Mouse (Mus musculus): Measurements from ENCODE around the gene Tma7. TPM values are rescaled to one million over a fixed set of nuclear protein-coding genes. Genes with fewer than 3 reads are reported as not detected.

The Tma7 gene
- polyA plus RNA-seq, 1 experiment from 2014 or later, result 785 TPM

DNA sequence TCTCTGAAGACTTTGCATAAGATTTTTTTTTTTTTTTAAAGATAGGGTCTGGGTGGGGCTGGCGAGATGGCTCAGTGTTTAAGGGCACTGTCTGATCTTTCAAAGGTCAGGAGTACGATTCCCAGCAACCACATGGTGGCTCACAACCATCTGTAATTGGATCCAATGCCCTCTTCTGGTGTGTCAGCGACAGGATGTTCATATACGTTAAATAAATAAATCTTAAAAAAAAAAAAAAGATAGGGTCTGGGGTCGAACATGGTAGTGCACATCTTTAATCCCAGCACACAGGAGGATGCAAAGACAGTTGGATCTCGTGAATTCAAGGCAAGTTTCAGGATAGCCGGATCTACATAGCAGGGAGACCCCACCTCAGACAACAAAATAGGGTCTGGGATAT, 33.1 kb downstream of the Tma7 start:
- Histone ChIP-seq H3K4me1 (replicated peaks) (peaks cover 5% of the 10 kb centered on the region), H3K27ac (no peak overlapping the region), H3K36me3 (0 out of 2 replicates have a peak, but pooled peaks cover 5% of the 10 kb centered on the region), H3K9me3 (no peaks in the 10 kb centered on the region), H3K27me3 (ENCODE audit: insufficient read depth, poor library complexity, severe bottlenecking) (no peaks in the 10 kb centered on the region), H3K4me3 (no peak overlapping the region)
- 77% methylated on average over 7 of the region's 7 CpGs for WGBS
- no peak for DNase-seq (ENCODE audit: low spot score)

DNA sequence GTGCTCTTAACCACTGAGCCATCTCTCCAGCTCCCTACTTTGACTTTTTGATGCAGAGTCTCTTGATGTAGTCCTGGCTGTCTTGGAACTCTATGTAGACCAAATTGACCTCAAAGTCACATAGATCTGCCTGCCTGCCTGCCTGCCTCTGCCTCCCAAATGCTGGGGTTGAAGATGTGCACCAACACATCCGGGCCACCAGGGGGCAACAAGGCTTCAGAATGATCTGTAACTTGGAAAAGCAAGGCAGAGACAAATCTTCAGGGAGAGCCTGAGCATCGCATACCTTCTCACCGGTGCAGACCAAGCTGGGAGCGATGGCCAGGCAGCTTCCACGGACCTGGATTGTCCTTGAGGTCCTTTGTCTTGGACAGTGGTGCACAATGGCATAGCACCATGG, 36.1 kb downstream of the Tma7 start:
- Histone ChIP-seq H3K4me3 (no peak overlapping the region), H3K4me1 (replicated peaks) (no peaks in the 10 kb centered on the region), H3K9me3 (no peaks in the 10 kb centered on the region), H3K27ac (no peak overlapping the region), H3K27me3 (ENCODE audit: insufficient read depth, poor library complexity, severe bottlenecking) (no peaks in the 10 kb centered on the region), H3K36me3 (0 out of 2 replicates have a peak, but pooled peaks cover 1% of the 10 kb centered on the region)
- 46% methylated on average over 5 of the region's 5 CpGs for WGBS
- peak; percentile 57 for DNase-seq (ENCODE audit: low spot score)

DNA sequence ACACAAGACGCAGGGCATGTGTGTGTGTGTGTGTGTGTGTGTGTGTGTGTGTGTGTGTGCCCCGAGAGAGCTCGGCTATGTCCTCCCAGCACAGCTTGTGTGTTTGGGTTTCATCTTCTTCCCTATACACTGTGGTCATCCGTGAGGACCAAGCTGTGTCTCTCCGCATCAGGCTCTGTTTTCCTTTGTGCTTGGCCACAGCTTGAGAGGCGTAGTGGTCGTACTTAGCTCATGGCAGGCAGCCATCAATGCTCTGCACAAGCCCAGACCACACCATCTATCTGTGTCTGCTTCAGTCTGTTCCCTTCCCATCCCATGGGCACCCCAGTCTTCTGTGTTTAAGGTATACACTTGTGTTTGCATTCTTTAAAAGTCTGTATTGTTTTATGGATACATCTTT, 41.0 kb downstream of the Tma7 start:
- Histone ChIP-seq H3K27ac (no peak overlapping the region), H3K4me1 (replicated peaks) (peaks cover 32% of the 10 kb centered on the region), H3K27me3 (ENCODE audit: insufficient read depth, poor library complexity, severe bottlenecking) (peaks cover 17% of the 10 kb centered on the region; the same call in 1 of the 2 replicates), H3K36me3 (no peaks in the 10 kb centered on the region), H3K4me3 (no peak overlapping the region), H3K9me3 (no peaks in the 10 kb centered on the region)
- no peak for DNase-seq (ENCODE audit: low spot score)
- 89% methylated on average over 7 of the region's 7 CpGs for WGBS

DNA sequence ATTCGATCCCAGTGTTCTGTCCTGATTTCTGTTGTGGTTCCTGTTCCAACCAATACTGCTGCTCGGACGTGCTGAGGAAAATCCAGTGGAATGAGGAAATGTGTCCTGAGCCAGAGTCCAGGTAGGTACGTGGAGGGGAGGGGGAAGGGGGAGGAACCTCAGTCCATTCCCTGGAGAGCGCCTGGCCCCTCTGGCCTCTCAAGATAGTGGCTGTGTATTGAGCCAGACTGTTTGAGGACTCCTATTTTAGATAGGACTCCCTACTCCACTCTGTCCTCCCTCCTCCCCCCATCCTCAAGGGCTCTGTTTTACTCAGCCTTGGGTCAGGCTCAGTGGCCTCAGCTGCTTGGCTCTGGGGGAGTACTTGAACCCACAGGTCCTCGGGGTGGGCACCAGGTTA, 41.5 kb downstream of the Tma7 start:
- no peak overlapping the region for H3K27ac ChIP-seq
- H3K27me3 ChIP-seq (ENCODE audit: insufficient read depth, poor library complexity, severe bottlenecking), result peaks cover 17% of the 10 kb centered on the region; the same call in 1 of the 2 replicates
- DNase-seq (ENCODE audit: low spot score), result no peak
- H3K36me3 ChIP-seq, result no peaks in the 10 kb centered on the region
- 71% methylated on average over 6 of the region's 6 CpGs for WGBS
- H3K9me3 ChIP-seq, result no peaks in the 10 kb centered on the region
- no peak overlapping the region for H3K4me3 ChIP-seq
- H3K4me1 ChIP-seq (replicated peaks), result peaks cover 32% of the 10 kb centered on the region

DNA sequence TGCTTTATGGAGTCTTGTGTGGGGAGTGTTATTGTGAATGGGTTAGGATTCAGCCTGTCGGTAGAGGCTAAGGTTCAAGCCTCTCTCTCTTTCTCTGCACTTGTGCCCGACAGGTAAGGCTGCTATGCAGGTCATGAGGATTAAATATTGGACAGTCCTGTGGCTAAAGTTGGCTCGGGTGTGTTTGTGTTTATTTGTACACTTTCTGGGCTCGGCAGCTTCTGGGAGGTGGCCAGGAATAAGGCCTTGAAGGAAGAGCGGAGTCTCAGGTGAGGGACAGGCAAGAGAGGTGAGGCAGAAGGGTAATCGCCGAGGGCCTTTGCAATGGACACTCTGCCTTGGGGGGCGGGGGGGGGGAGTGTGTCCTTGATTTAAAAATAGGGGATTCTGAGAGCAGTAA, 42.2 kb downstream of the Tma7 start:
- Histone ChIP-seq H3K36me3 (no peaks in the 10 kb centered on the region), H3K27me3 (ENCODE audit: insufficient read depth, poor library complexity, severe bottlenecking) (peaks cover 17% of the 10 kb centered on the region; the same call in 1 of the 2 replicates), H3K4me3 (no peak overlapping the region), H3K4me1 (replicated peaks) (peaks cover 32% of the 10 kb centered on the region), H3K9me3 (no peaks in the 10 kb centered on the region), H3K27ac (no peak overlapping the region)
- WGBS, result 86% methylated on average over 8 of the region's 8 CpGs
- no peak for DNase-seq (ENCODE audit: low spot score)

DNA sequence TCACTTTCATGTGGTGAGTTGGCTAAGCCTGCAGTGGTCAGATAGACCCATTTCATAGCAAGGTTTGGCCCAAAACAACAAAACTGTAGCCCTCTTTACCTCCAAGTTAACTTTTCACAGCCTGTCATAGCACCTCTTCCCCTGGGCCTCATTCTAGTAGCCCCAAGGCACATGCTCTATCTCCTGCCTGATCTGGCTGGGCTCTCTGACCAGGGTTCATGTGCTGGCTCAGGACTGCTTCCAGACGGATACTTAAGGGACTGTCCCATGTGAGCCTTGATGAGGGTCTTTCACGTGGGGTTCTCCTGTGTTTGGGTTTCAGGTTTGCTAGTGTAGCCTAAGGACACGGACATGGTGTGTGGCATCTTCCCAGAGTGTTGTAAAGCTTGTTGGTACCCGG, 42.7 kb downstream of the Tma7 start:
- WGBS, result 80% methylated on average over 4 of the region's 4 CpGs
- Histone ChIP-seq H3K36me3 (no peaks in the 10 kb centered on the region), H3K9me3 (no peaks in the 10 kb centered on the region), H3K4me3 (peak overlapping the region; percentile 75; the same call in 1 of the 2 replicates), H3K27me3 (ENCODE audit: insufficient read depth, poor library complexity, severe bottlenecking) (peaks cover 17% of the 10 kb centered on the region; the same call in 1 of the 2 replicates), H3K27ac (no peak overlapping the region), H3K4me1 (replicated peaks) (peaks cover 32% of the 10 kb centered on the region)
- DNase-seq (ENCODE audit: low spot score), result no peak

DNA sequence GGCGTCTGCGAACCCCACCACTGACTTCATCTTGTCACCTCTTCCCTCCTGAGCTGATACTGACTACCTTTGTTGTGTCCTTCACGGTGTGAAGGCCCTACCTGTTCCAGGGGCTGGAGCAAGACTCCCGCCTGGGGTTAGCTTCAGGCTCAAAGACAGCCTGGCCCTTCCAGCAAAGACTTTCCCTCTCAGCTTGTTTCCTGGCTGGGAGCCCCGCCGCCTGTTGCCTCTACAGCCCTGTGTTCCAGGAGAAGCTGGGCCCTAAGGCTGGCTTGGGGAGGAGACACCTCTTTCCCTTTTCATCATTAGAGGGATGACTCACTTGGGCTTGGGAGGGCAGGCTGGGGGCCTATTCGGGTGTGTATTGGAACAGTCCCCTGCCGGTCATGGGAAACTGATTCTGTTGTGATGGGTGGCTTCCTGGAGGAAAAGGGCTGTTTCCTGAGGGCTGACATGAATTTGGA, 43.5 kb downstream of the Tma7 start:
- peak overlapping the region; percentile 75 for H3K4me3 ChIP-seq
- peaks cover 32% of the 10 kb centered on the region for H3K4me1 ChIP-seq (replicated peaks)
- H3K27ac ChIP-seq, result peak overlapping the region; percentile 89
- no peak for DNase-seq (ENCODE audit: low spot score)
- H3K36me3 ChIP-seq, result no peaks in the 10 kb centered on the region
- H3K9me3 ChIP-seq, result no peaks in the 10 kb centered on the region
- peaks cover 17% of the 10 kb centered on the region; the same call in 1 of the 2 replicates for H3K27me3 ChIP-seq (ENCODE audit: insufficient read depth, poor library complexity, severe bottlenecking)
- 20% methylated on average over 8 of the region's 8 CpGs for WGBS

DNA sequence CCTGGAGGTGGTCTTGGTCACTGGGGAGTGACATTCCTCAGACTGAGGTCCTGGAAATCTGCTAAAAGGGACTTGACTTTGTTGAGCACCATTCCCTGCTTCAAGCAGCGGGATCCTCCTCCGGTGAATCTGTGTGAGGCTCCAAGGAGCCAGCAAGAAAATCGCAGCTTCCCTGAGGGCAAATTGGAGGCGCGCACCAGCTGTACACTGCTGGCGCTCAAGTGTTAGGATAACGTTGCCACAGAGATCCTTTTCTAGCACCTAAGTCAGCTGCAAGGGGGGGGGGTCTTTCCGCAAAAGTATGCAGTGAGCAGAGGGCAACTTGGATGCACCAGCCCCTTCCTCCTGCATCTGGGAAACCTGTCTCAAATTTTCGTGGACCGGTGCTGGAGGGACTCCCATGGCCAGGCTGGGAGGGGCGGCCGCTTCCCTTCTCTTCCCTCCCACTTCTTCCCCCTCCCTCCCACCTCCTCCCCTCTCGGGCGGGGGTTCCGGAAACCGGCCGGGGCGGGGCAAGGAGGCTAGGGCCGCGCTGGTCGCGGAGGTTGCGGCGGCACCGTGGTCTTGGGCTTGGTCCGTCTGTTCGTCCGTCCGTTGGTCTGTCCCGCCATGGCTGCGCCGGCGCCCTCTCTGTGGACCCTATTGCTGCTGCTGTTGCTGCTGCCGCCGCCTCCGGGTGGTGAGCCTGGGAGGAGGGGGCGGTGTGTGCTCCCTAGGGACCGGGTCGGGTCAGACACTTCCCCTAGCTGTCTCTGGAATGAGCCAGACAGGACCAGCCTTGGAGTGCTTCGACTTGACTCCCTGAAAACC, 44.1 kb downstream of the Tma7 start, which contains the start of gene Shisa5:
Shisa5 (plus strand) TSS at position 480 of the 810 bp plus-strand sequence.
- Histone ChIP-seq H3K9me3 (no peaks in the 10 kb centered on the region), H3K4me3 (peak within 1 kb of the TSS; percentile 75), H3K27ac (peak within 1 kb of the TSS; percentile 89), H3K4me1 (replicated peaks) (peaks cover 32% of the 10 kb centered on the region), H3K27me3 (ENCODE audit: insufficient read depth, poor library complexity, severe bottlenecking) (peaks cover 17% of the 10 kb centered on the region; the same call in 1 of the 2 replicates), H3K36me3 (no peaks in the 10 kb centered on the region)
- peak; percentile 77 for DNase-seq (ENCODE audit: low spot score)
- WGBS, result under 1% methylated on average over 40 of the region's 40 CpGs

DNA sequence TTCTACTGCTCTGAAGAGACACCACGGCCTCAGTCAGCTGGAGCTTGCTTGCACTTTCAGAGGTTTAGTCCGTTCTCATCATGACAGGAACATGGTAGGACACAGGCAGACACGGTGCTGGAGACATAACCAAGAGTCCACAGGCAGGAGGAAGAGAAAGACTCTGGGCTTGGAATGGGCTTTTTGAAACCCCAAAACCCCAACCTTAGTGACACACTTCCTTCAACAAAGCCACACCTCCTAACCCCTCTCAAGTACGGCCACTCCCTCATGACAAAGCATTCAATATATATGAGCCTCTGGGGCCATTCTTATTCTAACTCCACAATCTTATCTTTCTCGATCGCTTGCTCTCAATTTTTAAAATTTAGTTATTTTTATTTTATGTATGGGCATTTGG, 50.0 kb downstream of the Tma7 start:
- H3K4me3 ChIP-seq, result no peak overlapping the region
- H3K27ac ChIP-seq, result no peak overlapping the region
- no peaks in the 10 kb centered on the region; the same call in 1 of the 2 replicates for H3K36me3 ChIP-seq
- no peaks in the 10 kb centered on the region for H3K9me3 ChIP-seq
- H3K27me3 ChIP-seq (ENCODE audit: insufficient read depth, poor library complexity, severe bottlenecking), result 0 out of 2 replicates have a peak, but pooled peaks cover 1% of the 10 kb centered on the region
- no peak for DNase-seq (ENCODE audit: low spot score)
- WGBS, result 83% methylated on average over 6 of the region's 6 CpGs
- H3K4me1 ChIP-seq (replicated peaks), result no peaks in the 10 kb centered on the region

DNA sequence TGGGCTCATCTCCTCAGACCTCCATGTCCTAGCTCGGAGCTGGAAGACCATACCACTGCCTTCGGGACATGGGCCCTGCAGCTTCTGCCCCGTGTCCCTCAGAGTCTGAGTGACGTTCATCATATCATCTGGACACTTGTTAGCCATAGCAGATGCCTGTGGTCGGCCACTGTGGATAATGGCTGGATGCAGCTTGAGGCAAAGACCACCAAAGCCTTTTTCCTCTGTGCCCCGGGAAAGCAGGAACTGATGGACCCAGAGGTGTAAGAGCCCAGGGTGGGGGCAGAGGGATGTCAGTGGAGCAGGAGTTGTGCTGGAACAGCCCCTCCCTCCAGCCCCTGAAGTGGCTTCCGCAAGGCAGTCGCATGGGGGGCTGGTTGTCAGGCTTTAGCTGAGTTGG, 50.7 kb downstream of the Tma7 start:
- Histone ChIP-seq H3K27ac (no peak overlapping the region), H3K27me3 (ENCODE audit: insufficient read depth, poor library complexity, severe bottlenecking) (no peaks in the 10 kb centered on the region), H3K4me3 (no peak overlapping the region), H3K4me1 (replicated peaks) (no peaks in the 10 kb centered on the region), H3K9me3 (no peaks in the 10 kb centered on the region), H3K36me3 (no peaks in the 10 kb centered on the region; the same call in 1 of the 2 replicates)
- WGBS, result 83% methylated on average over 8 of the region's 8 CpGs
- no peak for DNase-seq (ENCODE audit: low spot score)

DNA sequence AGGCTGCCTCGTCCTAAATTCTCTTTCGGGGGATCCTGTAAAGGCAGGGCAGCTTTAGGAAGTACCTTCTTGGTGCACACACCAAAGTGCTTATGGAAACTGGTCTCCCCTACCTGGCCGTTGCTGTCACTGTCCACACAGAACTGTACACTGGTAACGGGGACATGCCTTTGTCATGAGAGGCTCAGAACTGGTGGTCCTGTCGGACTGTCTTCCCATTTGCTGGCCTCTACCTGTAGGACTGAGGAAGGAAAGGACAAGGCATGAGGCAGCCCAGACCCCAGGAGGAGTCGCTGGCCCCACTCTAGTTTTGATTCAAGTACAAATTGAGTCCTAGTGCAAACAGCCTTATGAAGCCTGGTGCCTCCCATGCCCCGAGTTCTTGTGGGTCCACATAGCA, 51.4 kb downstream of the Tma7 start:
- 91% methylated on average over 7 of the region's 7 CpGs for whole genome bisulfite sequencing
- H3K4me3 ChIP-seq, result no peak overlapping the region
- H3K27ac ChIP-seq, result no peak overlapping the region
- H3K4me1 ChIP-seq (replicated peaks), result no peaks in the 10 kb centered on the region
- DNase-seq (ENCODE audit: low spot score), result no peak
- H3K9me3 ChIP-seq, result no peaks in the 10 kb centered on the region
- H3K36me3 ChIP-seq, result no peaks in the 10 kb centered on the region; the same call in 1 of the 2 replicates
- no peaks in the 10 kb centered on the region for H3K27me3 ChIP-seq (ENCODE audit: insufficient read depth, poor library complexity, severe bottlenecking)

DNA sequence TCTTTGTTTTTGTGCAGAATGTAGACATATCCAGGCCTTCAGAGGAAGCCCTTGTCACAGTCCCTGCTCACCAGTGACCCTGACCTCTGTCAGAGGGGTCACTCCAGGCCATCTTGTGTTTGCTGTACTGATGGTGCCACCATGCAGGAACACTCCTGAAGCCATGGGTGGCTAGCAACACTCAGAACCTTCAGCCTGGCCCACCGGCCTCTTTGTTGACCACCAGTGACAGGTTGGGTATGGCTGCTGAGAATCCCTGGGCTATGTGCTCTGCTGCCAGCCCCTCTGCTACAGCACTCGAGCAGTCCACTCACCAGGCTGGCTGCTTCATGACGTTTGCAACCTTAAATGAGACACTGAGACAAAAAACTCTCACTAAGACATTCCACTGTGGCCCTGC, 52.1 kb downstream of the Tma7 start:
- Histone ChIP-seq H3K4me3 (no peak overlapping the region), H3K9me3 (no peaks in the 10 kb centered on the region), H3K36me3 (no peaks in the 10 kb centered on the region; the same call in 1 of the 2 replicates), H3K4me1 (replicated peaks) (no peaks in the 10 kb centered on the region), H3K27ac (no peak overlapping the region), H3K27me3 (ENCODE audit: insufficient read depth, poor library complexity, severe bottlenecking) (no peaks in the 10 kb centered on the region)
- DNase-seq (ENCODE audit: low spot score), result no peak
- WGBS, result 76% methylated on average over 3 of the region's 3 CpGs

DNA sequence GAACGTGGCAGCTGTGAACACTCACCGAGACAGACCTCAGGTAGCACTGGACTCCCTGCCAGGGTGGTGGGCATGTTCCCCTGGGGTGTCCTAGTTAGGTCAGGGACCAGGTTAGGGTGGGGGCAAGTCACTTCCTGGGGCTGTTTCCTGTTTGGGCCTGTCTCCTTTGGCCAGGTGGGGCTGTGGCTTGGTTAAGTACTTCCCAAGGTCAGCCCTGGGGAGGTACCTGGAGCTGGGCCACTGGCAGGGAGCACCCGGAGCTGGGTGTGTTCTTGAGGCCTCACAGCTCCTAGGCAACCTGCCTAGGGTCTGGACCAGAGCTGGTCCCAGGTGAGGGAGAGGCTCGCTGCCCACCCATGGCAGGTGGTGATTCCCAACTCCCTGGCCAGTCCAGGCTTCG, 53.5 kb downstream of the Tma7 start:
- no peaks in the 10 kb centered on the region for H3K4me1 ChIP-seq (replicated peaks)
- H3K9me3 ChIP-seq, result no peaks in the 10 kb centered on the region
- H3K27ac ChIP-seq, result no peak overlapping the region
- H3K4me3 ChIP-seq, result no peak overlapping the region
- no peaks in the 10 kb centered on the region; the same call in 1 of the 2 replicates for H3K36me3 ChIP-seq
- WGBS, result 79% methylated on average over 5 of the region's 5 CpGs
- DNase-seq (ENCODE audit: low spot score), result no peak
- H3K27me3 ChIP-seq (ENCODE audit: insufficient read depth, poor library complexity, severe bottlenecking), result no peaks in the 10 kb centered on the region
